Mouse (Mus musculus): ENCODE results near the gene Tspear. TPM values are rescaled to one million over a fixed set of nuclear protein-coding genes. Genes with fewer than 3 reads are reported as not detected.
A peak's percentile ranks its signal among the peaks of the same experiment; 100 is the strongest.
"Not testable (repeated sequence)": the region's sequence is repeated elsewhere in the genome, so short reads cannot be mapped to it uniquely, and the experiment has no call there.

Gene Tspear
- polyA plus RNA-seq, 1 experiment from 2014 or later, result 0.38 TPM

DNA sequence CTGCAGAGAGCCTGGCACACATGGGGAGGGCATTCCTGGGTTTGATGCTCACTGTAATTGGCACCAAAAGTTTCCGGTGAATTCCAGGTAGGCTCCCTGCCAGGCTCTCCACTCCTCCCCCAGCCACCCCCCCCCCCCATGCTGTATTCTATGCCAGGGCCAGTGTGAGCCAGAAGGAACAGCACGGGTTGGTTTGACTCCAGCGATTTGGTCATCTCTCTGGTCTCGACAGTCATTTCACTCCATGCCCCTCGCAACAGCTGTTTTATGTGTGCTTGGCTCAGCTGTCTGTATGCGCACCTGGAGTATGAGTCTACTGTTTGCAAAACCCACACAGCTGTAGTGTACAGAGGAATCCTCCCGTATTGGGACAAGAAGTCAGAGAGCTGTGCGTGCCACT is 20.0 kb upstream of the Tspear start:
- H3K36me3 ChIP-seq (ENCODE audit: control insufficient read depth, insufficient read depth, low read length), result no peaks in the 10 kb centered on the region
- peaks cover 4% of the 10 kb centered on the region for H3K27me3 ChIP-seq (ENCODE audit: control insufficient read depth, insufficient read depth, low read depth, low read length)
- no peak for ATAC-seq (ENCODE audit: low read depth)
- no peak overlapping the region for H3K27ac ChIP-seq (ENCODE audit: low read length)
- 55% methylated on average over 8 of the region's 8 CpGs for WGBS
- no peak overlapping the region for H3K4me3 ChIP-seq (ENCODE audit: low read length)
- H3K9me3 ChIP-seq (ENCODE audit: control insufficient read depth, low read length), result no peaks in the 10 kb centered on the region
- H3K4me2 ChIP-seq (ENCODE audit: low read depth, low read length), result no peak overlapping the region
- H3K9ac ChIP-seq (ENCODE audit: low read length), result no peak overlapping the region
- H3K4me1 ChIP-seq (replicated peaks; ENCODE audit: control insufficient read depth, insufficient read depth, low read length), result no peaks in the 10 kb centered on the region

DNA sequence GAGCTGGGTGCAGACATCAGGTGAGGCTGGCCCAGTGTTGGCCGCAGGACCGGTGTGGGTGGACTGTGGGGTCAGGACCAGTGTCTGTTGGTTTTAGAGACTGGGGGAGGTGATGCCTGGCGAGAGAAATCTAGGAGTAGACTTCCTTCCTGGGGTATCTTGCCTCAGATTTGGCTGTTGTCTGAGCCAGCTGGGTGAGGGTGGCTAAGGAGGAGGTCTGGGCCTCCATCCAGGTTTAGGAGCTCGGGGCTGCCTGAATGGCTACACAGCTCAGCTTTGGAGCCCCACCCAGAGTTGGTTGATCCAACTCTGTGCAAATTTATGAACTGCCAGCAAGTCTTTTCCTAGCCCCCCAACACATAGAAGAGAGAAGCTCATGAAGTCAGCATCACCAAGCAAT is 19.0 kb upstream of the Tspear start:
- no peaks in the 10 kb centered on the region for H3K4me1 ChIP-seq (replicated peaks; ENCODE audit: control insufficient read depth, insufficient read depth, low read length)
- 69% methylated on average over 4 of the region's 4 CpGs for WGBS
- H3K27me3 ChIP-seq (ENCODE audit: control insufficient read depth, insufficient read depth, low read depth, low read length), result peaks cover 4% of the 10 kb centered on the region
- no peak overlapping the region for H3K4me3 ChIP-seq (ENCODE audit: low read length)
- no peaks in the 10 kb centered on the region for H3K9me3 ChIP-seq (ENCODE audit: control insufficient read depth, low read length)
- no peak overlapping the region for H3K4me2 ChIP-seq (ENCODE audit: low read depth, low read length)
- no peak for ATAC-seq (ENCODE audit: low read depth)
- H3K36me3 ChIP-seq (ENCODE audit: control insufficient read depth, insufficient read depth, low read length), result no peaks in the 10 kb centered on the region
- no peak overlapping the region for H3K27ac ChIP-seq (ENCODE audit: low read length)
- no peak overlapping the region for H3K9ac ChIP-seq (ENCODE audit: low read length)

DNA sequence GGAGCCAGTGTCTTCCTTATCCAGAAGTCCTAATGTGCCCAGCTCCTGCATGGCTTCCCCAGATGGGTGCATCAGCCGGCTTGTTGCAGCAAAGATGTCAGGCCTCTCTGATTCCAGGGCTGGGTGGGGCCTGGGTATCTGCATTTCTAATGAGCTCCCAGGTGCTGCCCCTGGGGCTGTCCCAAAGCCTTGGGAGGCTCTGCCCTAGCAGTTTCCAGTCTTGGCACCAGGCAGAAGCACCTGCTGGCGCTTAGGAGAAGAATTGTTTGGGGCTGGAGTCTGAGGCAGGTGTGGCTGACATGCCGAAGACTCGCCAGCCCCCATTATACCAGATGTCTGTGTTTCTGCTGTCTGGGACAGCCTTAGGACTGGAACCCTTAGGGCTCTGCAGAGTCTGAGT is 15.7 kb upstream of the Tspear start:
- H3K4me2 ChIP-seq (ENCODE audit: low read depth, low read length), result no peak overlapping the region
- H3K36me3 ChIP-seq (ENCODE audit: control insufficient read depth, insufficient read depth, low read length), result no peaks in the 10 kb centered on the region
- H3K4me1 ChIP-seq (replicated peaks; ENCODE audit: control insufficient read depth, insufficient read depth, low read length), result no peaks in the 10 kb centered on the region
- 53% methylated on average over 4 of the region's 4 CpGs for WGBS
- no peaks in the 10 kb centered on the region; the same call in 1 of the 2 replicates for H3K27me3 ChIP-seq (ENCODE audit: control insufficient read depth, insufficient read depth, low read depth, low read length)
- no peaks in the 10 kb centered on the region for H3K9me3 ChIP-seq (ENCODE audit: control insufficient read depth, low read length)
- H3K9ac ChIP-seq (ENCODE audit: low read length), result no peak overlapping the region
- ATAC-seq (ENCODE audit: low read depth), result no peak
- H3K27ac ChIP-seq (ENCODE audit: low read length), result no peak overlapping the region
- H3K4me3 ChIP-seq (ENCODE audit: low read length), result no peak overlapping the region

DNA sequence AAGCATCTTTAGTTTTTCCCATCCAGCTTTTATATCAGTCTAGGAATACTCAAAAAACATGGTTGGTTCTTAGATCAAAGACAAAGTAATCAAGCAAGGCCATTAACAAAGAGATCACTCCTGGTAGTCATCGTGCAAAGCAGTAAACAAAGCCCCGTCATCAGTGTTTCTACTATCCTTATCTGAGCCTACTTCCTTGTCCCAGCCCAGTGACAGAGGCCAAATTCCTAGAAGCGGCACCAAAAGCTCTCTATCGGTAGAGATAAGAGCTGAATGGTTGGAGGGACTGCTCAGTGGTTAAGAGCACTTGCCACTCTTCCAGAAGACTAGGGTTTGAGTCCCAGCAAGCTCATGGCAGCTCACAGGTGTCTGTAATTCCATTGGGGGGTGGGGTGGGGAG is 14.8 kb upstream of the Tspear start:
- H3K4me3 ChIP-seq (ENCODE audit: low read length), result no peak overlapping the region
- H3K27ac ChIP-seq (ENCODE audit: low read length), result no peak overlapping the region
- ATAC-seq (ENCODE audit: low read depth), result no peak
- H3K27me3 ChIP-seq (ENCODE audit: control insufficient read depth, insufficient read depth, low read depth, low read length), result peaks cover 4% of the 10 kb centered on the region
- H3K4me2 ChIP-seq (ENCODE audit: low read depth, low read length), result no peak overlapping the region
- no peaks in the 10 kb centered on the region for H3K36me3 ChIP-seq (ENCODE audit: control insufficient read depth, insufficient read depth, low read length)
- no peaks in the 10 kb centered on the region for H3K9me3 ChIP-seq (ENCODE audit: control insufficient read depth, low read length)
- H3K4me1 ChIP-seq (replicated peaks; ENCODE audit: control insufficient read depth, insufficient read depth, low read length), result no peaks in the 10 kb centered on the region
- 14% methylated on average over 4 of the region's 4 CpGs for WGBS
- no peak overlapping the region for H3K9ac ChIP-seq (ENCODE audit: low read length)

DNA sequence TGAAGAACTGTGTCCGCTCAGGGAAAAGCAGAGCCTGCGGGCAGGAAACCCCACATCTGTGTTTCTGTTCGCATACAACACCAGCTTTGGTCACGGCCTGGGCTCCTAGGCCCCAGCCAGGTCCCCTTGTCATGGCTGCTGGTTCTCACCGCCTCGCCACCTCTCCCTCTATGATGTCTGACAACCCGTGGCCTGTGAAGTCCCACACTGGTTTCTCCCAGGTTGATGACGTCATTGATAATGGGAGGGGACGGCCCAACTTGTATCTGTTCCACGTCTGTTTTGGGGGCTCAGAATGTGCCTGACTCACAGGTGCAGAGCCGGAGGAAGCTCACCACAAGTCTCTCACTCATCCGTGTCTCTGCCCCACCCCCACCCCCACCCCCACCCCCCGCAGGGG is 12.6 kb upstream of the Tspear start:
- H3K9me3 ChIP-seq (ENCODE audit: control insufficient read depth, low read length), result no peaks in the 10 kb centered on the region
- no peak for ATAC-seq (ENCODE audit: low read depth)
- H3K9ac ChIP-seq (ENCODE audit: low read length), result no peak overlapping the region
- WGBS, result 55% methylated on average over 13 of the region's 13 CpGs
- H3K27ac ChIP-seq (ENCODE audit: low read length), result no peak overlapping the region
- H3K4me1 ChIP-seq (replicated peaks; ENCODE audit: control insufficient read depth, insufficient read depth, low read length), result peaks cover 3% of the 10 kb centered on the region; the same call in 1 of the 2 replicates
- no peak overlapping the region for H3K4me2 ChIP-seq (ENCODE audit: low read depth, low read length)
- no peak overlapping the region for H3K4me3 ChIP-seq (ENCODE audit: low read length)
- H3K27me3 ChIP-seq (ENCODE audit: control insufficient read depth, insufficient read depth, low read depth, low read length), result peaks cover 21% of the 10 kb centered on the region
- no peaks in the 10 kb centered on the region for H3K36me3 ChIP-seq (ENCODE audit: control insufficient read depth, insufficient read depth, low read length)

DNA sequence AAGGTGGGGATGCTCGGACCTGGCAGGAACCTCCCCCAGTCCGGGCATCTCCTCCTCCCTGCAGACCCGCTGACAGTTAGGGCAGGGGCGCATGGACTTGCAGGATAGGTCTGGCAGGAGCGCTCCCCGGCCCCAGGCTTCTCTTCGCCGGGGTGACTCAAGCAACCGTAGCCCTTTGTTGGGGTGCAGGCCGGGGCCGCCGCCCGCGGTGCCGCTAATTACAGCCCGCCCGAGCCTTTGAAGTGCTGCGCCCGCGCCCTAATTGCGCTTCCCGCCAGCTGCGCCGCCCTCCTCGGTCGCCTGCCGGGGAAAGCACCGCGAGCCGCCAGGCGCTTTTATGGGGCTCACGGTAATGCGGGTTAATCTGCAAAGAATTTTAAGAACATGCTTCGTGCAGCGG is 8.8 kb upstream of the Tspear start:
- ATAC-seq (ENCODE audit: low read depth), result no peak
- Histone ChIP-seq H3K27me3 (ENCODE audit: control insufficient read depth, insufficient read depth, low read depth, low read length) (peaks cover 24% of the 10 kb centered on the region), H3K36me3 (ENCODE audit: control insufficient read depth, insufficient read depth, low read length) (no peaks in the 10 kb centered on the region), H3K9ac (ENCODE audit: low read length) (no peak overlapping the region), H3K4me2 (ENCODE audit: low read depth, low read length) (peak overlapping the region; percentile 47), H3K27ac (ENCODE audit: low read length) (no peak overlapping the region), H3K9me3 (ENCODE audit: control insufficient read depth, low read length) (no peaks in the 10 kb centered on the region), H3K4me3 (ENCODE audit: low read length) (peak overlapping the region; percentile 26), H3K4me1 (replicated peaks; ENCODE audit: control insufficient read depth, insufficient read depth, low read length) (peaks cover 3% of the 10 kb centered on the region; the same call in 1 of the 2 replicates)
- under 1% methylated on average over 35 of the region's 35 CpGs for WGBS

DNA sequence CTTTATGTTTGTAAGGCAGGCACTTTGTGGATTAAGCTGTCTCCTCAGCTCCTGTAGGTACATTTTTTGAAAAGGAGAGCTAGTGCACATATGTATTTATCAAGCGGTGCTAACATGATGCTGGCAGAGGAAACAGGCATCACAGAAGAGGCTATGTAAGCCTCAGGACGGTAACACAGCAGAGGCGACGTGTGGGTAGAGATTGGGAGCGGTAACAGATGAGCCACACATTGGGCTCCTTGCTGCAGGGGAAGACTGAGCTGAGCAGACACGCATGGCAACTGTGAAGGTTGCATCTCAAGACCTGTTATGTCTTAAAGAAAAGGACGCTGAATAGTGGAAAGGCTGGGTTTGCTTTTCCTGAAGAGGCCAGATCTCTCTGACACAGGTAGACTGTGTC is 3.4 kb upstream of the Tspear start:
- no peak for ATAC-seq (ENCODE audit: low read depth)
- peaks cover 2% of the 10 kb centered on the region; the same call in 1 of the 2 replicates for H3K4me1 ChIP-seq (replicated peaks; ENCODE audit: control insufficient read depth, insufficient read depth, low read length)
- H3K36me3 ChIP-seq (ENCODE audit: control insufficient read depth, insufficient read depth, low read length), result no peaks in the 10 kb centered on the region
- no peak overlapping the region for H3K27ac ChIP-seq (ENCODE audit: low read length)
- H3K27me3 ChIP-seq (ENCODE audit: control insufficient read depth, insufficient read depth, low read depth, low read length), result peaks cover 41% of the 10 kb centered on the region
- 65% methylated on average over 7 of the region's 7 CpGs for WGBS
- no peaks in the 10 kb centered on the region for H3K9me3 ChIP-seq (ENCODE audit: control insufficient read depth, low read length)
- H3K4me2 ChIP-seq (ENCODE audit: low read depth, low read length), result no peak overlapping the region
- no peak overlapping the region for H3K4me3 ChIP-seq (ENCODE audit: low read length)
- no peak overlapping the region for H3K9ac ChIP-seq (ENCODE audit: low read length)

DNA sequence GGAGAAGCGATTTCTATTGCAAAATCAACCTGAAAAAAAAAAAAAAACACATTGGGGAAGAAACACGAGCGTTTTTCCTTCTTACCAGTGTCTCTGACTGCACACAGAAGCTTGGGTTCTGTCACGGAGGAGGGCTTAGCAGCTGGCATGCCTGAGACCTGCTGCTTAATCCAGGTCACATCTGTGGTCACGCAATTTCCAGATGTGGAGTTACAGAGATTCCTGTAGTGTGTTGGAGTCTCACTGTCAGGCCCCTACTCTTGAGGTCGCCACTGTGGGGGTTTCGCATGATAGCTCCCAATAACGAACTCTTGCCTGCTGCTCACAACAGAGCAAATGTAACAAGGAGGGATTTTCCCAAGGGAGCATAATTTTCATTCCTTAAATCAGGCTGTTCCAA is 2.2 kb upstream of the Tspear start:
- no peak overlapping the region for H3K27ac ChIP-seq (ENCODE audit: low read length)
- no peak overlapping the region for H3K9ac ChIP-seq (ENCODE audit: low read length)
- ATAC-seq (ENCODE audit: low read depth), result no peak
- H3K4me3 ChIP-seq (ENCODE audit: low read length), result no peak overlapping the region
- H3K27me3 ChIP-seq (ENCODE audit: control insufficient read depth, insufficient read depth, low read depth, low read length), result peaks cover 32% of the 10 kb centered on the region
- H3K9me3 ChIP-seq (ENCODE audit: control insufficient read depth, low read length), result no peaks in the 10 kb centered on the region
- WGBS, result 24% methylated on average over 8 of the region's 8 CpGs
- H3K4me1 ChIP-seq (replicated peaks; ENCODE audit: control insufficient read depth, insufficient read depth, low read length), result peaks cover 2% of the 10 kb centered on the region; the same call in 1 of the 2 replicates
- no peak overlapping the region for H3K4me2 ChIP-seq (ENCODE audit: low read depth, low read length)
- H3K36me3 ChIP-seq (ENCODE audit: control insufficient read depth, insufficient read depth, low read length), result no peaks in the 10 kb centered on the region

DNA sequence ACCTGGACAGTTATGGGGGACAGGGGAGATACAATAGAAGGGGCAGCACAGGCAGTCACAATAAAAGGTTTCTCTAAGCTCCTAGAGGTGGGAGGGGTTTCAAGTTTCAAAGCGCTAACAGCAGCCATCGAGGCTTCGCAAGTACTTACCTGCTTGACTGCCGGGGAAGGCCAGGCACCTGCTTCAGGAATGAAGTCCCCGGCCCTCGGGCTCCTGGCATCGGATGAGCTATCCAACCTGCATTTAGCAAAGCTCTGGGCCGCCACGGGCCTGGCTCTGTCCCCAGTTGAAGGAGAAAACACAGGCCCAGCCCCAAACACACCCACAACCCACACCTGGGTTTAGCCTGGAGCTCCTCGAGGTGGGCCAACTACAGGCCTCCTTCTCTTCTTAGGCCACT is 652 bp downstream of the Tspear start:
- Histone ChIP-seq H3K27ac (ENCODE audit: low read length) (no peak overlapping the region), H3K4me3 (ENCODE audit: low read length) (no peak overlapping the region), H3K9ac (ENCODE audit: low read length) (no peak overlapping the region), H3K4me2 (ENCODE audit: low read depth, low read length) (no peak overlapping the region), H3K9me3 (ENCODE audit: control insufficient read depth, low read length) (no peaks in the 10 kb centered on the region), H3K36me3 (ENCODE audit: control insufficient read depth, insufficient read depth, low read length) (no peaks in the 10 kb centered on the region), H3K27me3 (ENCODE audit: control insufficient read depth, insufficient read depth, low read depth, low read length) (peaks cover 32% of the 10 kb centered on the region), H3K4me1 (replicated peaks; ENCODE audit: control insufficient read depth, insufficient read depth, low read length) (peaks cover 2% of the 10 kb centered on the region; the same call in 1 of the 2 replicates)
- WGBS, result 21% methylated on average over 10 of the region's 10 CpGs
- no peak for ATAC-seq (ENCODE audit: low read depth)

DNA sequence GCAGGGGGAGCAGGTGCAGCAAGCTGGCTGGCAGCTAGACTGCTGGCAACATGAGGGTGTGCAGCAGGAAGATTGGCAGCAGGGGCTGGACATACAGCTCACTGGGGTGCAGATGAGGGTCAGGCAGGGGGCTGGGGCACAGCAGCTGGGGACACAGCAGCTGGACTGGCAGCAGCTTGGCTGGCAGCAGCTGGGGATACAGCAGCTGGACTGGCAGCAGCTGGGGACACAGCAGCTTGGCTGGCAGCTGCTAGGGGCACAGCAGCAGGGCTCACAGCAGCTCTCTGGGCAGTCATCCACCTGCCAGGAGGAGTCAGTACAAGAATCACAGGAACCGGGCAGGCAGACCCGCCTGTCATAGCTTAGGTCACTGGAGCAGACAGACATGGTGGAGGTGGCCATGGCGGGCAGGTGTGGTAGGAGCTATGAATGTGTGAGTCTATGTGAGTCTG is 4.0 kb downstream of the Tspear start, which contains the start of gene Gm19402:
TSS of gene Gm19402 (minus strand) at position 402 of the 452 bp plus-strand sequence.
- ATAC-seq (ENCODE audit: low read depth), result not testable (repeated sequence)

More for the DNA sequence above, 4.0 kb downstream of the Tspear start, which contains the start of gene Gm19402:
- H3K4me3 ChIP-seq (ENCODE audit: low read length); H3K36me3 ChIP-seq (ENCODE audit: control insufficient read depth, insufficient read depth, low read length); H3K9ac ChIP-seq (ENCODE audit: low read length); H3K4me2 ChIP-seq (ENCODE audit: low read depth, low read length); H3K9me3 ChIP-seq (ENCODE audit: control insufficient read depth, low read length); H3K27ac ChIP-seq (ENCODE audit: low read length); H3K4me1 ChIP-seq (replicated peaks; ENCODE audit: control insufficient read depth, insufficient read depth, low read length): not testable (repeated sequence)
- 75% methylated on average over 3 of the region's 3 CpGs for WGBS
- peaks cover 23% of the 10 kb centered on the region for H3K27me3 ChIP-seq (ENCODE audit: control insufficient read depth, insufficient read depth, low read depth, low read length)
